Mouse (Mus musculus): ENCODE data around the gene Prpf31.

DNA sequence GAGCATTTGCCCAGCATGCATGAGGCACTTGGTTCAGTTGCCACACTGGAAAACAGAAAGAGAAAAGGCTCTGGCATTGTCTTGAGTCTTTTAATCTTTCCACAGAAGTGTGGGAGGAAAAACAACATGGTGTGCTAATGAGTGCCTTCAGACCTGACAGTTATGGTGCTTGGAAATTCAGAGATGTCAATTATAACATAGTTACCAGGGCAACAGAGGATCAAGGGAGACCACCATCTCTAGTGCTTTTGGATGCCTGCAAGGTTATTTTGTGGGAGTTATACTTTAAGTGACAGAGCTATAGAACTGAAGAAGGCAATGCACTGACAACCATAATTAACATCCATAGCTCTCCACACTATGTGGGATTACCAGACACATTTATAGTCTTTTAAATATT lies 35.9 kb upstream of the Prpf31 start:
- TF ChIP-seq CTCF (IDR thresholded peaks at IDR 0.05; ENCODE audit: low read depth), result no peak
- TF ChIP-seq EP300 (IDR thresholded peaks at IDR 0.05; ENCODE audit: low read depth), result no peak
